Mouse (Mus musculus): ENCODE measurements at regions not wholly inside any gene's neighbourhood (a gene's known extent, or its start where the extent isn't known, plus 50 kb on each side); places are given as distances from the start of the nearest gene placed in this dataset.

DNA sequence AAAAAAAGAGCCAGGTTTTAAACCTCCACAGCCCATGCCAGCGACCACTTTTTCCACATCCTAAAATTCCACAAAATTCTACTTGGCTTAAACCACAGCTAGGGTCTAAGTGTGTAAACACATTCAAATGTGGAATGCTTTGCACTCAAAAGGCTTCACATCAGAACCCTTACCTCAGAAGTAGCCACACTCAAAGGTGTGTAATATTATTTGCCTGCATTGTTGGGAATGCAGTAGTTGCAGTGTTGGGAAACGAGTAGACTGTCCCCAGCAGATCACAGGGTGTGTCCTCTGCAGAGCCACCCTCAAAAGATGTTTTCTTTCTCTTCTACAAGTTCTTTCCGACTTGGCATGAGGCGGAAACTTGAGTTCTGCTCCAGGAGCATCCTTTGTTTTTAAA is 488.2 kb downstream of the Klf12 start:
- ATAC-seq (ENCODE audit: insufficient read depth) (no peak), DNase-seq (no peak)
- Histone ChIP-seq H3K27me3 (ENCODE audit: insufficient read depth, low read length) (no peaks in the 10 kb centered on the region), H3K9ac (no peak overlapping the region), H3K4me3 (ENCODE audit: low read depth, low read length) (no peak overlapping the region), H3K27ac (ENCODE audit: low read depth) (no peak overlapping the region), H3K9me3 (ENCODE audit: low read depth, low read length) (peaks cover 2% of the 10 kb centered on the region; the same call in 1 of the 2 replicates), H3K4me1 (ENCODE audit: insufficient read depth) (no peaks in the 10 kb centered on the region), H3K36me3 (ENCODE audit: insufficient read depth) (no peaks in the 10 kb centered on the region), H3K4me2 (no peak overlapping the region)
- TF ChIP-seq CTCF (IDR thresholded peaks at IDR 0.05; ENCODE audit: low read depth): no peak
- WGBS: 80% methylated on average over 4 of the region's 4 CpGs

DNA sequence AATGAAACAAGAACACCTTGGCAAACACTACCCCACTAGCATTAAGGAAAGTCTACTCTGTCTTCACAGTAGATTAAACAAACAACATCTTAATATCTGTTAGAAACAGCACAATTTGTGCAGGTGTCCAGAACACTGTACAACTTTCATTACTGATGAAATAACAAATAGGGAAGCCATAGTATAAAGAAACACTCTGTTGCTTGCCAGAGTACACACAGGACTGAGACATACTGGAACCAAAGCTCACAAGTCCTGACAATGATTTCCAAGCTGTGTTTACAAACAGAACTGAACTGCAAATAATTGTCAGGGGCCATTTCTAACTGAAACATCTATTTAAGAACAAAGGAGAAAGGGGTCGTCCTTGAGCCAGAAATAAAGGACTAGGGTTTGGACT is 478.4 kb downstream of the Klf12 start:
- 50% methylated on average over 1 of the region's 1 CpGs for WGBS
- Histone ChIP-seq H3K9ac (no peak overlapping the region), H3K4me1 (ENCODE audit: insufficient read depth) (no peaks in the 10 kb centered on the region), H3K9me3 (ENCODE audit: low read depth, low read length) (peaks cover 6% of the 10 kb centered on the region; the same call in 1 of the 2 replicates), H3K36me3 (ENCODE audit: insufficient read depth) (no peaks in the 10 kb centered on the region), H3K4me3 (ENCODE audit: low read depth, low read length) (no peak overlapping the region), H3K27me3 (ENCODE audit: insufficient read depth, low read length) (no peaks in the 10 kb centered on the region), H3K4me2 (no peak overlapping the region), H3K27ac (ENCODE audit: low read depth) (no peak overlapping the region)
- TF ChIP-seq CTCF (IDR thresholded peaks at IDR 0.05; ENCODE audit: low read depth): no peak
- DNase-seq (peak; percentile 6), ATAC-seq (ENCODE audit: insufficient read depth) (no peak)

DNA sequence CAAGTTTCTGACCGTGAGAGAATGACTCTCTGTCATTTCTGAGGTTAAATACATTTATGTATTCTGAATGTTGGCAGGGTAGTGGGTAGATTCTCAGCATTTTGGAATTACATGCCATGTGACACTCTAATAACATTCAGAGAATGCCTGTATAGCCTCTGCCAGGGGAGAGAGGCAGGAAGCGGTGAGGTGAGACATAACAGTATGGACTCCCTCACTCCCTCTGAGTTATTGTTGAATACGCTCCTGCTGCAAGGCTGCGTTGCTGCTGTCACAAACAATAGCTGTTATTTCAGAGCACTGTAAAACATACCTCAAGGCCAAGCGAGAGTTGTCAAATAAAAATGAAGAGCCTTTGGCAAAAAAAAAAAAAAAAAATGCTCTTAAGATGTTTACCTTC is 477.9 kb downstream of the Klf12 start:
- Histone ChIP-seq H3K4me1 (ENCODE audit: insufficient read depth) (no peaks in the 10 kb centered on the region), H3K9ac (no peak overlapping the region), H3K4me3 (ENCODE audit: low read depth, low read length) (no peak overlapping the region), H3K36me3 (ENCODE audit: insufficient read depth) (no peaks in the 10 kb centered on the region), H3K9me3 (ENCODE audit: low read depth, low read length) (peaks cover 1% of the 10 kb centered on the region; the same call in 1 of the 2 replicates), H3K4me2 (no peak overlapping the region), H3K27me3 (ENCODE audit: insufficient read depth, low read length) (no peaks in the 10 kb centered on the region), H3K27ac (ENCODE audit: low read depth) (no peak overlapping the region)
- WGBS: 52% methylated on average over 5 of the region's 5 CpGs
- DNase-seq: no peak
- no peak for TF ChIP-seq CTCF (IDR thresholded peaks at IDR 0.05; ENCODE audit: low read depth)
- no peak for ATAC-seq (ENCODE audit: insufficient read depth)

DNA sequence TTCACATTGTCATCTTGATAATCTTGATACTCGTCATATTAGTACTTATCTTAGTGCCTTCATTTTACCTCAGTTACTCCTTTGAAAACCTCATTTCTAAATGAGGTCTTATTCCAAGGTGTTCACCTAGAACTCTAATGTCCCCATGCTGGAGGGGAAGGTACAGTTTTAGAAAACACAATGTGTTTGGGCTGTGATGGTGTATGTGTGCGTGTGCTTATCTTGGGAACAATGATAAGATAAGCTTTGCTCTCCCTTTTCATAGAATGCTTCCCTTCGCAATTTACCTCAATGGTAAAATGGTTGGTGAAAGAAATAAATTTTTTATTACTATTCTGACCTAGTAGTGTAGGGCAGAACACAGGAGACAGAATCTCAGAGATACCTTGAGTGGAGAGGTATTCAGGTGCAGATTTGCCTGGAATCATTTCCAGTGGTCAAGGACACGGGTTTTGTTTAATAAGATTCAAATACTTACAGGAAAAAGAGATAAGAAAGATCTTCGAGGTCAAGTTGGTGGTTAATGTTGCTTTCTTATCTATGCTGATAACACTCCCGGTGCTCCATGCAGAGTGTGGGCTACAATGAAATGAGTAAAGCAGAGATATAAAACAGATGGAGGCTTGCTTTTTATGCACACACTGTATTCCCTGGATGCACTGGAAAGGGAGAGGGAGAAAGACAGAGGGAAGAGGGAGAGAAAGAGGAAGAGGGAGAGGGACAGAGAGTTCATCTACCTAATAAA is 471.6 kb downstream of the Klf12 start:
- Histone ChIP-seq H3K36me3 (ENCODE audit: insufficient read depth) (no peaks in the 10 kb centered on the region), H3K4me3 (ENCODE audit: low read depth, low read length) (no peak overlapping the region), H3K4me2 (no peak overlapping the region), H3K27ac (ENCODE audit: low read depth) (no peak overlapping the region), H3K9ac (no peak overlapping the region), H3K9me3 (ENCODE audit: low read depth, low read length) (no peaks in the 10 kb centered on the region), H3K27me3 (ENCODE audit: insufficient read depth, low read length) (no peaks in the 10 kb centered on the region), H3K4me1 (ENCODE audit: insufficient read depth) (no peaks in the 10 kb centered on the region)
- no peak for TF ChIP-seq CTCF (IDR thresholded peaks at IDR 0.05; ENCODE audit: low read depth)
- no peak for ATAC-seq (ENCODE audit: insufficient read depth)
- 35% methylated on average over 6 of the region's 6 CpGs for WGBS
- DNase-seq: no peak

Measured in lung, embryonic 14.5 days (tissue).